Mouse (Mus musculus): ENCODE measurements around the gene Olfr1348.

DNA sequence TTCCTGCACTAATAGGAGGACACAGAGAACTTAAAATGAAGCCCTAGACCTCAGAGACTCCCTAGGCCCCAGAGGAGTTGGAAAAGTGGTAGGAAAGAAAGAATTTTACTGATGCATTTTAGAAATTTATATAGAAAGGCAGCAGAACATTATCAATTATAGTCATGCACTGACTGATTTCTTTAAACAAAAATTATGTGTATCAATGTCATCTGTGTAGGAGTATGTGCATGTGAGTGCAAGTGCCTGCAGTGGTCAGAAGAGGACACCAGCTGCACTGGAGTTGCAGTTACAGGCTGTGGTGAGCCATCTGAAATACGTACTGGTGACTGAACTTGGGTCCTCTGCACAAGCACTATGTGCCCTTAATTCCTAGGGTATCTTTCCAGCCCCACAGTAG lies 8.9 kb downstream of the Olfr1348 start, which contains the start of gene Olfr1347:
- no peak for TF ChIP-seq USF1 (IDR thresholded peaks at IDR 0.05; ENCODE audit: low read depth, low read length)
- no peak for TF ChIP-seq EP300 (IDR thresholded peaks at IDR 0.05; ENCODE audit: low read length)

Measured in CH12.LX (cell line).